Mouse (Mus musculus): Measurements from ENCODE around the gene Dnmt3l.
"Not testable (repeated sequence)": the region's sequence is repeated elsewhere in the genome, so short reads cannot be mapped to it uniquely, and the experiment has no call there.

Gene Dnmt3l

DNA sequence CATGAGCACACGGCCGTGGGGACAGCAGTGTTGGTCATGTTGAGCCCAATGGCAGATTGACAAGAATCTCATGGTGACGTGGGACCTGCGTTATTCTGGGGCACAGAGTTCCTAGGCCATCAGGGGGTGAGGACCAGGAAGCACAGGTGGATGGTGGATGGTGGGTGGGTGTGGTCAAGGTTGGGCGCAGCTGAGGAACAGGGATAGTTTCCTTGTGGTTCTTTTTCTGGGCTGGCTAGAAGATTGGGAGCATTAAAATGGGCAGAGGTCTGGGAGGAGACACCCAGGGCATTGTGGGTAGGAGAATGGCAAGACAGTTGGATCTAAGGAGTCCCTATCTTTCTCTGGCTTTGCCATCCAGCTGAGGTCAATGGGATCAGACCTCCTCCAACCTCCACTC lies at the start of gene Dnmt3l:
Dnmt3l (plus strand) TSS at position 301 of the 400 bp plus-strand sequence.
- no peak for DNase-seq (ENCODE audit: low read depth, low spot score)

DNA sequence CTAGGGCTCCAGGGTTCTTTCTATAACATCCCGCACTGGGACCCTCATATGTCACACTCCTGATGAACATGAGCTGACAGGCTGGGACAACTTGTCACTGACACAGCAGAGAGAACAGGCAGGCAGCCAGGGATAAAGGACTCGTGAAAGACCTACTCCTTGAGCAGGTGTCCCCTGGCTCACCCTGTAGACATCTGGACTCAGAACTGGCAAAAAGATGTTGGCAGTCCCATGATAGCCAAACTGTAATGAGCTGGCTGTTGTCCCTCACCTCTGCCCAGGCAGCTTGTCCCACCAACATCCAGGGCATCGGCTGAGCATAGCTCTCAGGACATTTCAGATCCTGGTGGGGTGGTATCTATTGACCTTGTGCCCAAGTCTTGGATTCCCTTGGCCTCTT lies 46.1 kb upstream of the Dnmt3l start:
- no peak for DNase-seq (ENCODE audit: low read depth, low spot score)

- no peak for DNase-seq (ENCODE audit: low read depth, low spot score)
Measured at GRCm38 (mm10) chr10:78000200-78000599, 41.5 kb upstream of the Dnmt3l start.

GRCm38 (mm10) chr10:78001796-78002195 lies 40.0 kb upstream of the Dnmt3l start:
- DNase-seq (ENCODE audit: low read depth, low spot score): no peak

DNA sequence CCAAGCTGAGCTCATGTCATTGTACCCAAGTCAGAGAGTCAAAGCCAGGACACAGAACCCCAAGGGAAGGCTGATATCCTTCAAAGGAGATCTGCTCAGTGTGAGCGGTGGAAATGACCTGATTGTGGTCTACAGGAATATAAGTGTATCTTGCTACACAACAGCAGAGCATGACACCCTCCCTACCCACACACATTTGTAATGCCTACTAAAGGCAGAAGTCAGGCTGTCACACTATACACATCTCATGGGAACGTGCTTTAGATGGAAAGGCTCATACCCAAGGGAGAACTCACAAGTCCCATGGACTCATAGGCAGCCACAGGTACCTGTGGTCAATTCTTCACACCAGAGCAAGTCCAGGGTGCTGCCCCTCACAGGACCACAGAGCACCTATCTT lies 39.4 kb upstream of the Dnmt3l start:
- DNase-seq (ENCODE audit: low read depth, low spot score): no peak

DNA sequence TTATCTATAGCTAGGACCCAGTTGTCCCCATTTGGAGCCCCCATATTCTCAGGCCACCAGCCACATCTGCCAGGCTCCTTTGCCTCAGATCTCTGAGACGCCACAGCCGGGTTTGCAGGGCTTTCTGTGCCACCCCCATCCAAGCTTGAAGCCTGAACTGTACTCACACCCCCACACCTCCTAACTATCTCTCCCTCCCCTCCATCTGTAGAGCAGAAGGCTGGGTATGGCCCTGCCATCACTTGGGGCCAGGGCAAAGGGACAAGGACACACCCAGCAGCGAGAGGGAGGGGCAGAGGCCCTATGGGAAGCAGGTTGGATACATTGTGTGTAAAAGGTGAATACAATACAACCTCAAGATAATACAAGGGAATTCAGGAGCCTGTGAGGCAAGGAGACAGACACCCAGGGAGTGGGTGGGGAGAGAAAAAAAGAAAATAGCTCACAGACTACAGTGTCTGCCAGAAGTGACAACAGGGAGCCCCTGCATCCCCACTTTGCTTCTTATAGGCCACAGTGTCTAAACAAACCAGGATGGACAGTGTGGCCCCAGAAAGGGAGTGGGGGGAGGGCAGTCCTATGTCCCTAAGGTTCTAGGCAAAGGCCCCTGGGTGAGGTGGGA lies 37.2 kb upstream of the Dnmt3l start:
- no peak for DNase-seq (ENCODE audit: low read depth, low spot score)

DNA sequence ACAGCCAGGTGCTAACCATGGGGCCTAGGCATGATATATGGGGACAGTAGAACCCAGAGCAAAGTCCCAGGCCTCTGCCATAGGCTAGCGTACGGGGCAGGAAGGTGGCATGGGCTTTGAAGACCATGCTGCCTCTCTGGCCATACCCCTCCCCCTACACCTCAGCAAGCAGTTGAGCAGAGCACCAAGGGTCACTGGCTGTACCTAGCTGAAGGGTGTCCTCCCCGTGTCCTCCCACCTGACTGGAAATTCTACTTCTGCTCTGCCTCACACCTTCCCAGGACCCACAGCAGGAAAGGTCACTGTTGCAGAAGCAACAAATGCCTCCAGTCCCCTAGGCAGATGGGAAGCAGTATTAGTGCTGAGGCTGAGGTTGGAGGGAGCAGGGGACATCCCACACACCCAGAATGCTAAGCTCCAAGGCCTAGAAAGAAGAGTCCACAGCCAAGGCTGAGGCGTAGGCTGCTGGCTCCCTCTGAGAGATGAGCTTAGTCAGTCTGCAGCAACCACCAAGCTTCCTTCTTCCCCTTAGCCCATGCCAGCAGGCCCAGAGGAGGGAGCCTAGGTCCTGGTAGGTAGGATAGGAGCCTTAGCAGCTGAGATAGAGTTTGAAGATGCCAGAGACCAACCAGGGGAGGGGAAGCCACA lies 35.8 kb upstream of the Dnmt3l start:
- DNase-seq (ENCODE audit: low read depth, low spot score): no peak

- no peak for DNase-seq (ENCODE audit: low read depth, low spot score)
Measured at GRCm38 (mm10) chr10:78007203-78007602, 34.5 kb upstream of the Dnmt3l start.

- no peak for DNase-seq (ENCODE audit: low read depth, low spot score)
Measured at GRCm38 (mm10) chr10:78008169-78008568, 33.6 kb upstream of the Dnmt3l start.

DNA sequence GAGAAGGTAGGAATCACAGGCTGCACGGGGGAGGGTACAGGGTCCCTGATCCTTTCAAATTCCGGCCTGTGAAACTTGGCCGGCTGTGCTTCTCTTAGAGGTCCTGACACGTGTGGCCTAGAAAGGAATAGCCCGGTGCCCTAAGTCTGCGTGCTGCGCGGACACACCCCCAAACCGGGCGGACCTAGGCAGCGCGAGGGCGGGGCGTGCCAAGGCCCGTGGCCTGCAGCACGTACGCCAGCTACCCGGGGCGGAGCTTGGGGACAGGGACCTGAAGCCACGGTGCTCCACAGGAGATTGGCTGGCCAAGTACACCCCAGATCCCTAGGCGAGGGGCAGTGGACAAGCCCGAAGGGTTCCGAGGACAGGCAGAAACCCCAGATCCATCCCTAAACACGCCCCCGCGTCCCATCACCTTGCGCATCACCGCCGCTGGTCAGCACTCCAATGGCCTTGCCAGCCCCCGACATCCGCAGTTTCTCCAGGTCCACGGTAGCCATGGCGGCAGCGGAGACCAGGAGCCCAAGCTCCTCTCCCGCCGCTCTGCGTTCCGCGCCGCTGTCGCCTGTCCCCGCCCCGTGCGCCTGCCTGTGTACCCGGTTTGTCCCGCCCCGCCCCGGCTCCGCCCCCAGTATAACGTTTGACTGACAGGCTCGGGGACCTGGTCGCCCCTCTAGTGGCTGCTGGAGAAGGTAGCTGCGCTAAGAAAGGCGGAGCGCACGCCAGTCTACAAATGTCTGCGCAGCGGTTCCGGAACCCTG lies 32.4 kb upstream of the Dnmt3l start:
- peak; percentile 85 for DNase-seq (ENCODE audit: low read depth, low spot score)

GRCm38 (mm10) chr10:78009945-78010293 lies 31.8 kb upstream of the Dnmt3l start, which contains the start of gene Pfkl:
Gene Pfkl, minus strand, starts transcription at chr10:78010083.
- peak; percentile 48 for DNase-seq (ENCODE audit: low read depth, low spot score)

DNA sequence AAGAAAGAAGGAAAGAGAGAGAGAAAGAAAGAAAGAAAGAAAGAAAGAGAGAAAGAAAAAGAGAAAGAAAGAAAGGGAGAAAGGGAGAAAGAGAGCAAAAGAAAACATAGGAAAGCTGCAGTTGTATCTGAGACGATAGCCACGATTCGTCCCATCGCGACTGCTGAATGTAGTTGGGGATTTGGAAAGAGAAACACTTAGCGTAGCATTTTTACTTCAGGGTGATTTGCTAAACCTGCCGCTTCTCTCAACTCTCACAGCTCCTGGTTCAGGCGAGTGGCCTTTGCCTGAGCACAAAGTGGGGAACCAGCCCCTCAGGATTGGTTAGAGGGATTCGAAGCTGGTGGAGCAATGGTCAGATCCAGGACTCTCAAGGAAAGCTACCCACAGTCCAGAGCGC lies 31.4 kb upstream of the Dnmt3l start:
- DNase-seq (ENCODE audit: low read depth, low spot score): no peak

GRCm38 (mm10) chr10:78011116-78011515 lies 30.6 kb upstream of the Dnmt3l start:
- DNase-seq (ENCODE audit: low read depth, low spot score): not testable (repeated sequence)

- DNase-seq (ENCODE audit: low read depth, low spot score): no peak
Measured at GRCm38 (mm10) chr10:78012661-78013495, 28.9 kb upstream of the Dnmt3l start.

DNA sequence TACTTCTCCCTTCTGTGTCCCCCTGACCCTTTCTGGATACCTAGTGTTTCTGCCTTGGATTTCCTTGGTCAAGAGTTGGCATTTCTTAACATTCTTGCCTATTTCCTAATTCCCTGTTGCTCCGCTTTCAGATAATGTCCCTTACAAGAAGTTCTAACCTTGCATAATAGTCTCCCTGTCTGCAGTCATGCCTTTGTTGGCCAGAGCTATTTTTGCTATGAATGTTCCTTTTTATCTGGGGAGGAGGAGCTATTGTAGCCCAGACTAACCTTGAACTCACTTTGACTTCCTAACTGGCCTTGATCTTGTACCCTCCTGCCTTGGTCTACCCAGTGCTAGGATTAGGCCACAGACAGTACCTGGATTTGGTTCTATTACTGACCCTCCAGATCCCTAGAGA lies 26.3 kb upstream of the Dnmt3l start:
- DNase-seq (ENCODE audit: low read depth, low spot score): no peak

DNA sequence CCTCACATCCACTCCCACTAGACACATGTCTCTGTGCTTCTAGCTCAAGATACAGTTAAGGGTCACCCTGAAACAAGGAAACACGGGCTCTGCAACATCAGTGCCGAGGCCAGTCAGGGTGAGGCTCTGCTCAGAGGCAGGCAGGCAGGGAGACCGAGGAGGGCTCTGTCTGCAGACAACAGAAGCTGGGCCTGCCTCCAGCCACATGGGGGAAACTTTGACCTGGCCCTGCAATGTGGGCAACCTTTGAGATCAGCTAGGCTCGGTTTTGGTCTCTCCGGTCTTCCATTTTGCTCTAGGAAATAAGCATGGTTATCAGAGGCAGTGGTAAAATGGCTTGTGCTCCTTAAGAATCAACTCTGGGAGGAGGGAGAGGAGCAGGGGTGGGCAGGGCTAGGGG lies 25.4 kb upstream of the Dnmt3l start:
- DNase-seq (ENCODE audit: low read depth, low spot score): no peak

DNA sequence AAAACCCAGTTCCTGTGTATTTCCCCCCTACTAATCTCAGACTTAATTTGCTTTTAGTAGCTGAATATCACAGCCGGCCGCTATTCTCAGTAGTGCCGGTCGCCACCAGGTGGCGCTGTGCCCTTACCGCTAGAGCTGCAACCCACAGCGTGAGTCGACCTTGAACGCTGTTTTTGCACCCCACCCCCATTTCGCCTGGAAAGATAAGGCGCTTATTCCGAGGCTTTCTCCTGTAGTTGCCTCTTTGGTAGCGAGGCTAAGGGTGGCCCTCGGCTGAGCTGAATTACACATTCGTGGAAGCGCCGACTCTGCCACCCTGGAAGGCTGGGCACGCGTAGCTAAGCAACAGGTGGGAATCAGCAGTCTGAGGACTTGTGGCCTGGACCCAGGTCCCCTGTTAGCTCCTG lies 22.9 kb upstream of the Dnmt3l start:
- DNase-seq (ENCODE audit: low read depth, low spot score): no peak

DNA sequence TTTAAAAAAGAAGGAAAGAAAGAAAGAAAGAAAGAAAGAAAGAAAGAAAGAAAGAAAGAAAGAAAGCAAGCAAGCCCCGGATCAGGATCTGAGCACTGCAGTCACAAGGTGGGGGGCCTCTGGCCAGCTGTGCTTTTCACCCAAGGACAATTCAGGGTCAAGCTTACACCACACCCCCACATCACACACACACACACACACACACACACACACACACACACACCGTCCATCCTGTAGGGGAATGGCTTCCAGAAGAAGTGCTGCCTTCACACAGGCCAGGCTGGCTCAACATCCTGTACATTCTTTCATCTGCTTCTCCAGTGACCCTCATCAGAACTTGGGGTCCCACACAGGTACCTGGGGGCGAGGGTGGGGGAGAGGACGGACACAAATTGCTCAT lies 22.5 kb upstream of the Dnmt3l start:
- DNase-seq (ENCODE audit: low read depth, low spot score): no peak

DNA sequence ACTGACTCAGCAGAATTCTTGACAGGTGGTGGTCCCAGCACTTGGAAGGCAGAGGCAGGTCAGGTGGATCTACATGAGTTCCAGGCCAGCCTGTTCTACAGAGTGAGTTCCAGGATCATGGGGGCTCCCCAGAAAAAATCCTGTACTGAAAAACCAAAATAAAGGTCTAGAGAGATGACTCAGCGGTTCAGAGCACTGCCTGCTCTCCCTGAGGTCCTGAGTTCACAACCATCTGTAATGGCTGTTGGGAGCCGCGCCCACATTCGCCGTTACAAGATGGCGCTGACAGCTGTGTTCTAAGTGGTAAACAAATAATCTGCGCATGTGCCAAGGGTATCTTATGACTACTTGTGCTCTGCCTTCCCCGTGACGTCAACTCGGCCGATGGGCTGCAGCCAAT lies 21.8 kb upstream of the Dnmt3l start:
- not testable (repeated sequence) for DNase-seq (ENCODE audit: low read depth, low spot score)

DNA sequence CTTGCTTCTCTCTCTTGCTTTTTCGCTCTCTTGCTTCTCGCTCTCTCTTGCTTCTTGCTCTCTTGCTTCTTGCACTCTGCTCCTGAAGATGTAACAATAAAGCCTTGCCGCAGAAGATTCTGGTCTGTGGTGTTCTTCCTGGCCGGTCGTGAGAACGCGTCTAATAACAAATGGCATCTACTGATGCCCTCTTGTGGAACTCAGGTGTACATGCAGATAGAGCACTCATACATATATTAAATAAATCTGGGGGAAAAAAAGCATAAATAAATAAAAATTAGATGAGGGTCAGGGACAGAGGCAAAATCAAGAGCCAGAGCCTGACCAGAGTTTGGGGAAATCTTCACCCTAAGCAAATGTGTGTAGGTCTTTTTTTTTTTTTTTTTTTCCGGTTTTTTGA lies 16.3 kb upstream of the Dnmt3l start:
- not testable (repeated sequence) for DNase-seq (ENCODE audit: low read depth, low spot score)

GRCm38 (mm10) chr10:78028129-78028528 lies 13.6 kb upstream of the Dnmt3l start:
- no peak for DNase-seq (ENCODE audit: low read depth, low spot score)

- no peak for DNase-seq (ENCODE audit: low read depth, low spot score)
Measured at GRCm38 (mm10) chr10:78029080-78029479, 12.7 kb upstream of the Dnmt3l start.

Measured in WW6 (cell line).